Mouse (Mus musculus) ES-E14 (cell line): ENCODE data around the gene Fxyd7. TPM values are rescaled to one million over a fixed set of nuclear protein-coding genes. Genes with fewer than 3 reads are reported as not detected.

Experiments
- DNase-seq: peaks from one replicate; pipeline ENCODE4 v3.0.0-alpha.2; 2013; ENCODE audit warnings: low read depth, low spot score
- H3K27ac ChIP-seq: 2 replicates; pipeline ENCODE4 v1.5.1; 2012; ENCODE audit warnings: low read depth, mild to moderate bottlenecking, low read length, moderate library complexity, mixed read lengths; ENCODE audit not compliant: poor library complexity, insufficient read depth, severe bottlenecking
- H3K36me3 ChIP-seq: 2 replicates; pipeline ENCODE4 v1.6.1; 2012; ENCODE audit warnings: mild to moderate bottlenecking, low read length, moderate library complexity, mixed read lengths; ENCODE audit not compliant: control insufficient read depth, poor library complexity, insufficient read depth, severe bottlenecking
- H3K4me1 ChIP-seq, 2 experiments: fragments of 150-350 bp in 1 of 2; sonication (generic) in 1 of 2; 2 replicates each; pipeline ENCODE4 v1.6.1; 2012; ENCODE audit warnings: low read length in 2 of 2, mild to moderate bottlenecking in 1 of 2, mixed read lengths in 1 of 2; ENCODE audit not compliant: control insufficient read depth in 2 of 2, insufficient read depth in 2 of 2, poor library complexity in 1 of 2
- H3K4me3 ChIP-seq, 2 experiments: fragments of 150-350 bp in 1 of 2; sonication (generic) in 1 of 2; 2 replicates each; pipeline ENCODE4 v1.5.1; 2012; ENCODE audit warnings: low read length in 2 of 2, low read depth in 1 of 2, mild to moderate bottlenecking in 1 of 2, mixed read lengths in 1 of 2; ENCODE audit not compliant: insufficient read depth in 1 of 2, poor library complexity in 1 of 2, severe bottlenecking in 1 of 2
- H3K9ac ChIP-seq: 2 replicates; pipeline ENCODE4 v1.6.1; 2012; ENCODE audit warnings: low read depth, mild to moderate bottlenecking, low read length, mixed read lengths; ENCODE audit not compliant: poor library complexity, insufficient read depth, severe bottlenecking
- H3K9me3 ChIP-seq: fragments of 150-350 bp; sonication (generic); 2 replicates; pipeline ENCODE4 v1.6.1; 2012; ENCODE audit warnings: low read depth, mild to moderate bottlenecking, low read length; ENCODE audit not compliant: control insufficient read depth, insufficient read depth
- CHD2 ChIP-seq: IDR thresholded peaks from 2 replicates; pipeline ENCODE4 v1.6.1; 2014; ENCODE audit warnings: mild to moderate bottlenecking, low read depth, low read length, inconsistent platforms
- HCFC1 ChIP-seq: IDR thresholded peaks from 2 replicates; pipeline ENCODE4 v1.6.1; 2012; ENCODE audit warnings: low read length, inconsistent platforms, borderline replicate concordance; ENCODE audit not compliant: insufficient read depth
- MAFK ChIP-seq: IDR thresholded peaks from 2 replicates; pipeline ENCODE4 v1.6.1; 2014; ENCODE audit warnings: mild to moderate bottlenecking, low read depth, low read length, inconsistent platforms; ENCODE audit not compliant: insufficient read depth
- ZC3H11A ChIP-seq: IDR thresholded peaks from 2 replicates; pipeline ENCODE4 v1.6.1; 2012; ENCODE audit warnings: low read depth, mild to moderate bottlenecking, inconsistent platforms, low read length, borderline replicate concordance
- ZNF384 ChIP-seq: IDR thresholded peaks from 2 replicates; pipeline ENCODE4 v1.6.1; 2012; ENCODE audit warnings: low read depth, low read length, inconsistent platforms
- in situ Hi-C, 2 experiments: fragments of 600-800 bp; cut with MboI; formaldehyde crosslinking; loops; one replicate each; pipeline ENCODE4 v1.15.1; 2025; ENCODE audit warnings: low sequenced_read_pairs in 2 of 2, inconsistent platforms in 1 of 2; ENCODE audit not compliant: unreplicated experiment in 2 of 2
- total RNA-seq: library from RNA; depleted of rRNA; stranded (reverse); fragments of 300-350 nt; gene quantifications from 2 replicates; pipeline ENCODE4 v1.2.3, GENCODE M21; 2012

Fxyd7 gene
- total RNA-seq, 1 experiment: not detected

DNA sequence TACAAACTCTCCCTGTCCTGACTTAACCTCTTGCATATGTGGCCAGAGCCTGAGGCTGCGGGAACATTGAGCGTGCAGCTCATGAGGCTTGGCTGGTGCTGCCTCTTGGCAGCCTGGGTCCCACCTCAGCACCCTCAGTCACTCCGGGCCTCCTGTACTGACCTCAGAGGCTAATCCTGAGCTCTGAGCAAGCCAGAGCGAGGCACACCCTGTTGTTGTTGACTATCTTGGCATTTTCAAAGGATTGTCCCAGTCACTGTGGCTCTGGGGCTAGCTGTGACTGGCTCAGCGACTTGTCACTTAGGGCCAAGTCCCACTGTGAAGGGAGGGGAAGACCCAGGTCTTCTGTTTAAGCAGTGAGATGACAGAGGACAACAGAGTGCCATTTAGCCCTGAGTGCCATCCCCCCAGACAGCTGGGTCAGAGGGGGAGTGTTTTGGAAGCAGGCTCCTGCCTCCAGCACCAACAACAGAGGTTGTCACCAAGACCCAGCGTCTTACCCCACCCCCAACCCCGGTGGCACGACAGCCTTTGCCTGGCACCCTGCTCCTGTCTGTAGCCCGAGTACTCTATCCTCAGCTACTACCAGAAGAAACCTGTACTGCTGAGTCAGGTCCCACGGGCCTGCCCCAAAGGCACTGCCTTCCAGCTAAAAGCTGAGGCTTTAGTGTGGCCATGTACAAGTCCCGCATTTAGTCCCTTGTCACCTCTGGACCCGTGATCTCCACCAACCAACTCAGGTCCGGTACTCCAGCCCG is 31.7 kb upstream of the Fxyd7 start:
- in situ Hi-C loops: no loop called here
- no peak overlapping the region for H3K27ac ChIP-seq

DNA sequence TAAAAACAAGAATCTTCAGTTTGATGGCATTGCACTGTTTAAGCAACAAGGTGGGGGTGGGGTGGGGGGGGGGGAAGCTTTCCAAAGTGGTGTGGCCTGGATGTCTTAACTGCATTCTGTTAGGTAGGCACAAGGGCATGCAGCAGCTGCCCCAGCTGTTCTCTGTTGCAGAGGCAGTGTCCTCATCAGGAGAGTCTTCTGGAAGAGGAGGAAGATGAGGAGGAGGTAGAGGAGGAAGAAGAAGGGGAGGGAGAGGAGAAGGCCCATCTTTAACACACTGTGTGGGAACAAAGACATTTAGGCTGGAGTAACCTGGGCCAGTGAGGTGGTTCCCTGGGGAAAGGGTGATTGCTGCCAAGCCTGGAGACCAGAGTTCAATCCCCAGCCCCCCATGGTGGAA is 30.8 kb upstream of the Fxyd7 start:
- Histone ChIP-seq H3K27ac (no peak overlapping the region), H3K36me3 (no peaks in the 10 kb centered on the region), H3K9ac (no peak overlapping the region), H3K4me3 (no peak overlapping the region), H3K4me1 (peaks cover 7 to 13% of the 10 kb centered on the region in 2 experiments), H3K9me3 (no peaks in the 10 kb centered on the region)
- in situ Hi-C loops: no loop called here
- no peak for TF ChIP-seq CHD2
- no peak for DNase-seq

More for the DNA sequence above, 31.7 kb upstream of the Fxyd7 start:
- TF ChIP-seq ZC3H11A (no peak), ZNF384 (no peak), CHD2 (no peak), MAFK (no peak)
- DNase-seq: no peak
- H3K9ac ChIP-seq: no peak overlapping the region
- H3K4me1 ChIP-seq: peaks cover 4 to 13% of the 10 kb centered on the region in 2 experiments
- no peaks in the 10 kb centered on the region for H3K36me3 ChIP-seq
- no peaks in the 10 kb centered on the region for H3K9me3 ChIP-seq
- no peak overlapping the region for H3K4me3 ChIP-seq

DNA sequence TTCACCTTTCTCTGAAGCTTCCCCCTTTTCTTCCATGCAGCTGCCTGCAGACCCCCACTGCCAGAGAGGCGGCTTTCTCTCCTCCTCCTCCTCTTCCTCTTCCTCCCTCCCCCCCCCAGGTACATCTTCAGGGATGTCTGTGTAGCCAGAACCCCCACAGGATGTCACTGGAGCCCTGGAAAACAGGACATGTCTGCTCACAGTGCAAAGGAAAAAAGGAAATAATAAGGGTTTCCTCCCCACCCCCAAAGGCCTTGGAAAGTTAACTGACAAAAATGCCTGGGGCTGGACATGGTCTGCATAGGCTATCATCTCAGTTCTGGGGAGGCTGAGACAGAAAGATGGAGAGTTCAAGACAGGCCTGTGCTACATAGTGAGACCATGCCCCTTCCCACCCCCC is 29.8 kb upstream of the Fxyd7 start:
- TF ChIP-seq CHD2: no peak
- no peak for TF ChIP-seq ZNF384
- TF ChIP-seq MAFK: no peak
- no peak for TF ChIP-seq HCFC1
- TF ChIP-seq ZC3H11A: no peak
- in situ Hi-C loops: no loop called here
- no peak for DNase-seq
- Histone ChIP-seq H3K4me1 (peaks cover 9 to 13% of the 10 kb centered on the region in 2 experiments), H3K36me3 (no peaks in the 10 kb centered on the region), H3K9ac (no peak overlapping the region), H3K4me3 (no peak overlapping the region), H3K27ac (no peak overlapping the region), H3K9me3 (no peaks in the 10 kb centered on the region)

- no peaks in the 10 kb centered on the region for H3K36me3 ChIP-seq
- no peak overlapping the region for H3K4me3 ChIP-seq
- H3K9ac ChIP-seq: no peak overlapping the region
- H3K9me3 ChIP-seq: no peaks in the 10 kb centered on the region
- no peak for TF ChIP-seq MAFK
- in situ Hi-C loops: no loop called here
- DNase-seq: no peak
- H3K4me1 ChIP-seq: peaks cover 9 to 11% of the 10 kb centered on the region in 2 experiments
- no peak overlapping the region for H3K27ac ChIP-seq
Measured at GRCm38 (mm10) chr7:31080611-31081010, 29.3 kb upstream of the Fxyd7 start.

DNA sequence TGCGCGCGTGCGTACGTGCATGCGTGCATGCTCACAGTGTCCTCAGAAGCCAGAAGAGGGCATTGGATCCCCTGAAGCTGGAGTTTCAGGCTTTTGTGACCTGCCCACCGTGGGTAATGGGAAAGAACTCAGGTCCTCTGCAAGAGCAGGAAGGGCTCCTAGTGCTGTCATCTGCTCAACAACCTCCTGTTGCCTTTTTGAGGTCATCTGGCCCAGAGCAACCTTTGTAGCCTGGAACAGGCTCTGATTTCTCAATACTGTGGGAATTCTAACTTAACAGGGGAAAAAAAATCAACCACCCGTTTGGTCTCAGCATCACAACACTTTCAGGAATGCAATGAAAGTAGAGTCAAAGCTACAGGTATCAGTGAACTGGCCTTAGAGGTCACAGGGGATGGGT is 28.4 kb upstream of the Fxyd7 start:
- no peak overlapping the region for H3K4me3 ChIP-seq
- in situ Hi-C loops: no loop called here
- H3K9ac ChIP-seq: no peak overlapping the region
- DNase-seq: no peak
- TF ChIP-seq CHD2 (no peak), ZC3H11A (no peak), MAFK (no peak)
- peaks cover 5 to 8% of the 10 kb centered on the region in 2 experiments; a peak in 1 of 4 replicates for H3K4me1 ChIP-seq
- no peaks in the 10 kb centered on the region for H3K36me3 ChIP-seq
- H3K9me3 ChIP-seq: no peaks in the 10 kb centered on the region
- no peak overlapping the region for H3K27ac ChIP-seq
